Mouse (Mus musculus): ENCODE data around the gene Ensa. TPM values are rescaled to one million over a fixed set of nuclear protein-coding genes. Genes with fewer than 3 reads are reported as not detected.
"Not testable (repeated sequence)": the region's sequence is repeated elsewhere in the genome, so short reads cannot be mapped to it uniquely, and the experiment has no call there.

The Ensa gene
- total and polyA plus RNA-seq, 3 experiments = 19.2 to 133 (median 104) TPM

- Histone ChIP-seq H3K4me3 (ENCODE audit: low read depth, low read length) (no peak overlapping the region), H3K27me3 (ENCODE audit: insufficient read depth, low read length) (no peaks in the 10 kb centered on the region), H3K36me3 (replicated peaks) (peaks cover 65% of the 10 kb centered on the region), H3K9me3 (replicated peaks) (no peaks in the 10 kb centered on the region), H3K4me1 (ENCODE audit: insufficient read depth, low read depth, low read length) (peaks cover 6% of the 10 kb centered on the region; the same call in 1 of the 2 replicates)
- TF ChIP-seq CTCF (IDR thresholded peaks at IDR 0.05; ENCODE audit: low read depth, low read length) (no peak), GATA2 (IDR thresholded peaks at IDR 0.05; ENCODE audit: borderline replicate concordance, low read depth, low read length) (no peak), GATA1 (IDR thresholded peaks at IDR 0.05; ENCODE audit: borderline replicate concordance, low read length) (no peak), TAL1 (conservative IDR thresholded peaks at IDR 0.05; ENCODE audit: low read depth, low read length) (no peak), POLR2AphosphoS5 (IDR thresholded peaks at IDR 0.05; ENCODE audit: insufficient replicate concordance, low read depth, low read length) (no peak)
- no peak for ATAC-seq (ENCODE audit: extremely low read depth, insufficient number of reproducible peaks, low FRiP score, poor library complexity, severe bottlenecking)
- DNase-seq (ENCODE audit: low spot score) = no peak
Observed at GRCm38 (mm10) chr3:95606096-95606495, 18.7 kb upstream of the Ensa start.

- Histone ChIP-seq H3K4me3 (ENCODE audit: low read depth, low read length) (no peak overlapping the region), H3K36me3 (replicated peaks) (peaks cover 70% of the 10 kb centered on the region), H3K9me3 (replicated peaks) (no peaks in the 10 kb centered on the region), H3K4me1 (ENCODE audit: insufficient read depth, low read depth, low read length) (peaks cover 6% of the 10 kb centered on the region; the same call in 1 of the 2 replicates), H3K27me3 (ENCODE audit: insufficient read depth, low read length) (no peaks in the 10 kb centered on the region)
- ATAC-seq (ENCODE audit: extremely low read depth, insufficient number of reproducible peaks, low FRiP score, poor library complexity, severe bottlenecking) = no peak
- no peak for TF ChIP-seq GATA2 (IDR thresholded peaks at IDR 0.05; ENCODE audit: borderline replicate concordance, low read depth, low read length)
- no peak for TF ChIP-seq POLR2AphosphoS5 (IDR thresholded peaks at IDR 0.05; ENCODE audit: insufficient replicate concordance, low read depth, low read length)
- TF ChIP-seq GATA1 (IDR thresholded peaks at IDR 0.05; ENCODE audit: borderline replicate concordance, low read length) = no peak
- TF ChIP-seq CTCF (IDR thresholded peaks at IDR 0.05; ENCODE audit: low read depth, low read length) = no peak
- TF ChIP-seq TAL1 (conservative IDR thresholded peaks at IDR 0.05; ENCODE audit: low read depth, low read length) = no peak
- DNase-seq (ENCODE audit: low spot score) = no peak
Observed at GRCm38 (mm10) chr3:95609195-95609594, 15.6 kb upstream of the Ensa start.

DNA sequence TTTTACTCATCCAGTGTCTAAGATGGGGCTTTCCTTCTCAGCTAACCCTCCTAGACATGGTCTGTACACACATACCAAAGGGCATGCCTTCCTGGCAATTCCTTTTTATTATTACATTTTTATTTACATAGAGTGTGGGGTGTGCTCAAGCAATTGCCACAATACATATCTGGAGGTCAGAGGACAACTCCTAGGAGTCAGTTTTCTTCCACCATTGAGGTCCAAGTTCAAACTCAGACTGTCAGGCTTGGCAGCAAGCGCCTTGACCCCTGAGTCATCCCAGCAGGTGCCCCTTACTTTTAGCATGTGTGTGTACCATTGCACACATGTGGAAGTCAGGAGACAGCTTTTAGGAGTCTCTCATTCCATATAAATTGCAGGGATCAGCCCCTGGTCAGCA lies 10.8 kb upstream of the Ensa start:
- H3K36me3 ChIP-seq (replicated peaks) = peaks cover 73% of the 10 kb centered on the region
- H3K4me1 ChIP-seq (ENCODE audit: insufficient read depth, low read depth, low read length) = peaks cover 3% of the 10 kb centered on the region; the same call in 1 of the 2 replicates
- ATAC-seq (ENCODE audit: extremely low read depth, insufficient number of reproducible peaks, low FRiP score, poor library complexity, severe bottlenecking) = no peak
- no peak overlapping the region for H3K4me3 ChIP-seq (ENCODE audit: low read depth, low read length)
- no peaks in the 10 kb centered on the region for H3K9me3 ChIP-seq (replicated peaks)
- no peak for DNase-seq (ENCODE audit: low spot score)
- TF ChIP-seq POLR2AphosphoS5 (IDR thresholded peaks at IDR 0.05; ENCODE audit: insufficient replicate concordance, low read depth, low read length) = no peak
- TF ChIP-seq CTCF (IDR thresholded peaks at IDR 0.05; ENCODE audit: low read depth, low read length) = no peak
- no peak for TF ChIP-seq GATA1 (IDR thresholded peaks at IDR 0.05; ENCODE audit: borderline replicate concordance, low read length)
- TF ChIP-seq GATA2 (IDR thresholded peaks at IDR 0.05; ENCODE audit: borderline replicate concordance, low read depth, low read length) = no peak
- no peak for TF ChIP-seq TAL1 (conservative IDR thresholded peaks at IDR 0.05; ENCODE audit: low read depth, low read length)
- H3K27me3 ChIP-seq (ENCODE audit: insufficient read depth, low read length) = no peaks in the 10 kb centered on the region

- Histone ChIP-seq H3K36me3 (replicated peaks) (peaks cover 66% of the 10 kb centered on the region), H3K4me3 (ENCODE audit: low read depth, low read length) (no peak overlapping the region), H3K4me1 (ENCODE audit: insufficient read depth, low read depth, low read length) (peaks cover 3% of the 10 kb centered on the region), H3K27me3 (ENCODE audit: insufficient read depth, low read length) (no peaks in the 10 kb centered on the region), H3K9me3 (replicated peaks) (no peaks in the 10 kb centered on the region)
- no peak for ATAC-seq (ENCODE audit: extremely low read depth, insufficient number of reproducible peaks, low FRiP score, poor library complexity, severe bottlenecking)
- no peak for DNase-seq (ENCODE audit: low spot score)
- TF ChIP-seq GATA2 (IDR thresholded peaks at IDR 0.05; ENCODE audit: borderline replicate concordance, low read depth, low read length) (no peak), CTCF (IDR thresholded peaks at IDR 0.05; ENCODE audit: low read depth, low read length) (no peak), POLR2AphosphoS5 (IDR thresholded peaks at IDR 0.05; ENCODE audit: insufficient replicate concordance, low read depth, low read length) (no peak), TAL1 (conservative IDR thresholded peaks at IDR 0.05; ENCODE audit: low read depth, low read length) (no peak), GATA1 (IDR thresholded peaks at IDR 0.05; ENCODE audit: borderline replicate concordance, low read length) (no peak)
Observed at GRCm38 (mm10) chr3:95618511-95618910, 6.3 kb upstream of the Ensa start.

DNA sequence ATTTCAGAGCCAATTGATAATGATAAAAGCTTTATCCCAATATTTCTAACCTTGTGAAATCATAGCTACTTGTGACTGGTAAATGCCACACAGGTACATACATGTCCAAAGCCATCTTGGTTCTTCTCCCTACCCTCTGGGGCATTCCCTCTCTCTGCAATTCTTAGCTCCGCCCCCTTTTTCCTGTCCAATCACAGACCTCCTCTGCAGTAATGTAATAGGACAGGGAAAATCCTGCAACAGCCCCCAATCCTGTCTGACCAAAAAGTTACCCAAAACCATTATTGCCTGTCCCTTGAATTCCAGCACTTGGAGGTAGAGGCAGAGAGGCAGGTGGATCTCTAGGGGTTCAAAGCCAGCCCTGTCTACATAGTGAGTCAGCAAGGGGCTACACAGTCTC lies 3.6 kb upstream of the Ensa start:
- no peaks in the 10 kb centered on the region for H3K27me3 ChIP-seq (ENCODE audit: insufficient read depth, low read length)

DNA sequence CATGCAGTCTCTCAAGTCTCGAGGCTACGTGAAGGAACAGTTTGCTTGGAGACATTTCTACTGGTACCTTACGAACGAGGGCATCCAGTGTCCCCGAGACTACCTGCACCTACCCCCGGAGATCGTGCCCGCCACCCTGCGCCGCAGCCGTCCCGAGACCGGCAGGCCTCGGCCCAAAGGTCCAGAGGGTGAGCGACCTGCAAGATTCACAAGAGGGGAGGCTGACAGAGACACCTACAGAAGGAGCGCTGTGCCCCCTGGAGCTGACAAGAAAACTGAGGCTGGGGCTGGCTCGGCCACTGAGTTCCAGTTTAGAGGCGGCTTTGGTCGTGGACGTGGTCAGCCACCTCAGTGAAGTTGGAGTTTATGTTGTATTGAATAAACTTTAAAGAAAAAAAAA lies 2.4 kb upstream of the Ensa start:
- H3K27me3 ChIP-seq (ENCODE audit: insufficient read depth, low read length); ATAC-seq (ENCODE audit: extremely low read depth, insufficient number of reproducible peaks, low FRiP score, poor library complexity, severe bottlenecking); H3K9me3 ChIP-seq (replicated peaks); DNase-seq (ENCODE audit: low spot score); H3K4me3 ChIP-seq (ENCODE audit: low read depth, low read length): not testable (repeated sequence)
- peaks cover 26% of the 10 kb centered on the region for H3K4me1 ChIP-seq (ENCODE audit: insufficient read depth, low read depth, low read length)
- H3K36me3 ChIP-seq (replicated peaks) = peaks cover 48% of the 10 kb centered on the region

More for the DNA sequence above, 3.6 kb upstream of the Ensa start:
- DNase-seq (ENCODE audit: low spot score) (no peak), ATAC-seq (ENCODE audit: extremely low read depth, insufficient number of reproducible peaks, low FRiP score, poor library complexity, severe bottlenecking) (no peak)
- peaks cover 47% of the 10 kb centered on the region for H3K36me3 ChIP-seq (replicated peaks)
- no peaks in the 10 kb centered on the region for H3K9me3 ChIP-seq (replicated peaks)
- peaks cover 21% of the 10 kb centered on the region for H3K4me1 ChIP-seq (ENCODE audit: insufficient read depth, low read depth, low read length)
- no peak overlapping the region for H3K4me3 ChIP-seq (ENCODE audit: low read depth, low read length)
- TF ChIP-seq POLR2AphosphoS5 (IDR thresholded peaks at IDR 0.05; ENCODE audit: insufficient replicate concordance, low read depth, low read length) = no peak
- TF ChIP-seq CTCF (IDR thresholded peaks at IDR 0.05; ENCODE audit: low read depth, low read length) = no peak
- TF ChIP-seq TAL1 (conservative IDR thresholded peaks at IDR 0.05; ENCODE audit: low read depth, low read length) = no peak
- no peak for TF ChIP-seq GATA1 (IDR thresholded peaks at IDR 0.05; ENCODE audit: borderline replicate concordance, low read length)
- TF ChIP-seq GATA2 (IDR thresholded peaks at IDR 0.05; ENCODE audit: borderline replicate concordance, low read depth, low read length) = no peak

GRCm38 (mm10) chr3:95623551-95623950 lies 1.2 kb upstream of the Ensa start:
- DNase-seq (ENCODE audit: low spot score) (no peak), ATAC-seq (ENCODE audit: extremely low read depth, insufficient number of reproducible peaks, low FRiP score, poor library complexity, severe bottlenecking) (no peak)
- H3K36me3 ChIP-seq (replicated peaks) = peaks cover 48% of the 10 kb centered on the region
- H3K9me3 ChIP-seq (replicated peaks) = no peaks in the 10 kb centered on the region
- H3K4me3 ChIP-seq (ENCODE audit: low read depth, low read length) = no peak overlapping the region
- H3K4me1 ChIP-seq (ENCODE audit: insufficient read depth, low read depth, low read length) = peaks cover 37% of the 10 kb centered on the region
- no peaks in the 10 kb centered on the region for H3K27me3 ChIP-seq (ENCODE audit: insufficient read depth, low read length)
- no peak for TF ChIP-seq GATA1 (IDR thresholded peaks at IDR 0.05; ENCODE audit: borderline replicate concordance, low read length)
- TF ChIP-seq TAL1 (conservative IDR thresholded peaks at IDR 0.05; ENCODE audit: low read depth, low read length) = no peak
- TF ChIP-seq CTCF (IDR thresholded peaks at IDR 0.05; ENCODE audit: low read depth, low read length) = no peak
- no peak for TF ChIP-seq POLR2AphosphoS5 (IDR thresholded peaks at IDR 0.05; ENCODE audit: insufficient replicate concordance, low read depth, low read length)
- TF ChIP-seq GATA2 (IDR thresholded peaks at IDR 0.05; ENCODE audit: borderline replicate concordance, low read depth, low read length) = no peak

DNA sequence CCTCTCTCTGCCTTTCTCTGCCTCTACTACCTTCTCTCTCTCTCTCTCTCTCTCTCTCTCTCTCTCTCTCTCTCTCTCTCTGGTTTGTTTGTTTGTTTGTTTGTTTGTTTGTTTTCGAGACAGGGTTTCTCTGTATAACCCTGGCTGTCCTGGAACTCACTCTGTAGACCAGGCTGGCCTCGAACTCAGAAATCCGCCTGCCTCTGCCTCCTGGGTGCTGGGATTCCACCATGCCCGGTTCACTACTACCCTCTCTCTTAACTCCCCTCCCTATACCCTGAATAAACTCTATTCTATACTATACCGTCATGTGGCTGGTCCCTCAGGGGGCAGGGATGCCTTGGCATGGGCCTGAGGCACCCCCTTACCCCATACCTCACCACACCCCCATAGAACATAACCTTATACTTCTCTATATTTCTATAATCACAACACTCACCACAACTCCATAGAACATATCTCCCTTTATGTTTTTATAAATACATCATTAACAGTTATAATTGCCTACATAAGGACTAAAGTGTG lies 740 bp upstream of the Ensa start:
- H3K9me3 ChIP-seq (replicated peaks); ATAC-seq (ENCODE audit: extremely low read depth, insufficient number of reproducible peaks, low FRiP score, poor library complexity, severe bottlenecking); DNase-seq (ENCODE audit: low spot score); H3K27me3 ChIP-seq (ENCODE audit: insufficient read depth, low read length): not testable (repeated sequence)
- Histone ChIP-seq H3K4me1 (ENCODE audit: insufficient read depth, low read depth, low read length) (peaks cover 41% of the 10 kb centered on the region), H3K4me3 (ENCODE audit: low read depth, low read length) (peak overlapping the region; percentile 74; the same call in 1 of the 2 replicates), H3K36me3 (replicated peaks) (peaks cover 50% of the 10 kb centered on the region)
